Mouse (Mus musculus) cerebellum, adult 9-10 months (tissue): ENCODE measurements at regions not wholly inside any gene's neighbourhood (a gene's known extent, or its start where the extent isn't known, plus 50 kb on each side); places are given as distances from the start of the nearest gene placed in this dataset.

Experiments used
- DNase-seq: peaks from one replicate; pipeline ENCODE4 v3.0.0; 2022

GRCm38 (mm10) chr12:71429561-71430200 is 120.0 kb downstream of the Dact1 start:
- DNase-seq, result peak; percentile 32

DNA sequence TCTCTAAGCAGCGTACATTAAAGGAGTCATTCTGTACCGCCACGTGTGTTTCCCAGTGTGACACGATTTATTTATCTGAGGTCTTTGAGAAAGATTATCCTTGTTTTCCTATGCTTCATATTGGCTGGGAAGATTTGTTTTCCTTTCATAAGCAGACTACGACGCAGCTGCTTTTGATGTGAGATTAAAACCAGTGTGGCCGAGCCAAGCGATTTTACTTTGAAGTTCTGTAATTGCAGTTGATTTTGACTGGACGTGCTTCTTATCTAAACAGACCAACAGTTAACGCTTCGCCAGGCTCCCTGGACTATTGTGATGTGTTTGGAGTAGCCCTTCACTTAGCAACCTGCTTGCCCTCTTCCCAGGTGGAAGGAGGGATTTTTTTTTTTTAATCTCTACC is 120.6 kb downstream of the Dact1 start:
- peak; percentile 50 for DNase-seq

- peak; percentile 94 for DNase-seq
Observed at GRCm38 (mm10) chr12:71431116-71431515, 121.4 kb downstream of the Dact1 start.

- DNase-seq, result no peak
Observed at GRCm38 (mm10) chr12:71433549-71434200, 124.0 kb downstream of the Dact1 start.

DNA sequence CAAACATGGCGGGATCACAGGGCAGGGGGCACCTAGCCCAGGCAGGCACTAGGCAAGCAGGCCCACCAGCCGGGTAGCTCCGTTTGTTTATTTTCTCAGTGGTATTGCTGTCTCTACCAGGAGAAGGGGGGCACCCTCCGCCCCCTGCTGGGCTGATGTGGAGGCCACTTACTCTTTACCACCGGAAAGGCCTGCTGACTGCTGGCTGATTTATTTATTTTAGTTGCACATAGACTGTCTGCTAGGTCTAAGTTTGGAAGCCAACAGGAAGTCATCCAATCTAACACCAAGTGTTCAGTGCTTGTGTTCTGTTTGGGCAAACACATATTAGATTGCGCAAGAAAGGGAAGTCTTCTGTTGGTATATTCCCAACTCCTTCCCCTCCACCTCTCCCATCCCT is 128.6 kb downstream of the Dact1 start:
- no peak for DNase-seq

GRCm38 (mm10) chr12:71440863-71441262 is 131.2 kb downstream of the Dact1 start:
- no peak for DNase-seq

DNA sequence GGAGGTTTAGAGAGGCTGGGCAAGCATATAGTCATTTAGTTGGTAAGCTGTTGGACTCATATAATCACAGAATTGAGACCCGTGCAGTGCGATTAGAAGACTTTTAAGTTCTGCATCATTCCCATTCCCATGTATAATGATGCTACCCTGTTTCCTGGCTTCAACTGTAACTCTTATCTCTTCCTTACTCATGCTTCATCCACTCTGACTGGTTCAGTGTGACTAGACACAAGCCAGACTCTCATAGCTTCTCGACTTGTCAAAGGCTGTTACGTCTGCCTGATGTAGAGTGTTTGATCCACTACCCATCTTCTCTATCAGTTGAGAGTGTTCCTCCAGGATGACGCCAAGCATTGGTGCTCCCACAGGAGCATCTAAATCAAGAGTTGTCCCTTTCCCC is 131.6 kb downstream of the Dact1 start:
- no peak for DNase-seq

GRCm38 (mm10) chr12:71446177-71446891 is 136.7 kb downstream of the Dact1 start:
- no peak for DNase-seq

GRCm38 (mm10) chr12:71446892-71447268 is 137.2 kb downstream of the Dact1 start:
- DNase-seq, result no peak

DNA sequence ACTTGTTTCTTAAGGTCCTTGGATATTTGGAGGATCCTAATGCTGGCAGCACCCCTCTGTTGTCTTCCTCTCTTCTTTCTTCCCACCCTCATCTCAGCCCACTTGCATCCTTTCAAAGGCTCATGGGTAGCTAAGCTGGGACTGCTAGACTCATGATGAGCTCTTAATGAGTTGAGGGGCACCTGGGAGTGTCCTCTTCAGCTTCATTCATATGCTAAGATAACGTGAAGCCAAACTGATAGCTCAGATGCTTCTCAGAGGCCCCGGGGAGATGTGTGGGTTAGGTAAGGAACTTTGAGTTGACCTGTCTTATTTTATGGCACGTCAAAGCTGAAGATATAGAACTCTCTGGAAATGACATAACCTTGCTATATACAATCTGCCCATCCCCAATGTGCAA is 139.3 kb downstream of the Dact1 start:
- no peak for DNase-seq

DNA sequence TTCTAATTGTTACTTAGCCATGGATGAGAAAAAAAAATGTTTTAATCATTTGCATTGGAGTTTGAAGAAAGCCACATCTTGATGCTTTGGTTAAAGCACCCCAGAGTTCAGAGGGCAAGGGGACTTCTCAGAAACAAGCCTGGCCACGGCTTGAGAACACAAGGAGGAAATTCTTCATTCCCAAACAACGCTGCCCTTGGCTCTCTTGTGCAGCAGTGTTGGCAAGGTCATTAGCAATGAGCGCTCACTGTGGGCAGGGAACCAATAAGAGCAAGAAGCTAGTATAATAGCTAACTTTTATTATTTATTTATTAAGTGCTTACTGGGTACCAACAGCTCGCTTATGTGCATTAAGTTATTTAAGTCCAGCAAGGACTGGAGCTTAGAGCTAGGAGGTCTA is 140.4 kb downstream of the Dact1 start:
- DNase-seq, result no peak

DNA sequence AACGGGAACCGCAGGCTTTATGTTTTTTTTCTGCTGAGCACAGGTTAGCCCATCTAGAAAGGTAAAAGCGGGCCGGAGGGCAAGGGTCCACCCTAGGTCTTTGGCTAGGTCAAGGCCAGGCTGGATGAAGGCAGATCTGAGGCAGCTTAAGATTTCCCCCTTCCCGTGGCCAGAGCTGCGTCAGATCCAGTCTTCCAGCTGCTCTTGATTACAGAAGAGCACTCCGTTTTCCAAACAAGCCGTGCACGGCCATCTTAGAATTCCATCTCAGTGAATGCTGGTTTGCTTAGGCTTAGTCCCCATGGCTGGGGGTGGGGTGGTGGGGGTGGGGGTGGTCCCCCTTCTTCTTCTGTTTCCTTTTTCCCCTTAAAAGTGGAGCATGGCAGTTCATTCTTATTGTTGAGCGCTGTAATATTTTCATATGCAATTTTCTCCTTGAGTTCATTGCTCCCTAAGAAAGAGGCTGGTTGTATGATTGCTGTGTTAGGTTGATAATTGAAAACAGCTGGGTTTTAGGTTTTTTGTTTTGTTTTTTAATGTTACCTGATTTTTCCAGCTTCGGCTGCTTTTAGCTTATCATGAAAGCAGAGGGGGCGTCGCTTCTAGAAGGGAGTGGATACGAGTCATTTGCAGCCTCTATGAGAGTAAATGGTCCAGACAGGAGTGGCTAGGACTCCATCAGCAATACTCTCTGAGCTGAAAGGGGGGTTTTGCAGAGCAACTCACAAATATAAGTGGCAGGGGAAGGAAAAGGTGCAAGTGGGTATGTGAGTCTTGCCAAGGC is 141.2 kb downstream of the Dact1 start:
- no peak for DNase-seq

- DNase-seq, result no peak
Observed at GRCm38 (mm10) chr12:71456900-71457299, 147.2 kb downstream of the Dact1 start.

GRCm38 (mm10) chr12:71458559-71459176 is 149.0 kb downstream of the Dact1 start:
- no peak for DNase-seq

DNA sequence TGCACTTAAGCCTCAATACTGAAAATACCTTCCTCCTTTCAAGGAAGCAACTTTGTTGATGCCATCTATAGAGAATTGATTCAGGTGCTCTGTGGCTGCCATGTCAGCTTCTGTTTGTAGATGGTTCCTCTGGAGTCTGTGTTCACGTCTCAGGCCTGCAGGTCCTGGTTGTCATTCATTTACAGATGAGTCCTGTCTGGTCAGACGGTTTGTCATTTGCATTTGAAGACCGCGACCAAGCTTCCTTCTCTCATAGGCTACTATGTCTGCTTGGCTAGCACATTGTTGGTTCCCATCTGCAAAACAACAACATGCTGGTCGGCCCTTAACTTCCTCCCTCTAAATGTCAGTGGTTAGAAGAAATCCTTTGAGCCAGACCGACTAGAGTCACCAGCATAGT is 151.0 kb downstream of the Dact1 start:
- DNase-seq, result no peak

- no peak for DNase-seq
Observed at GRCm38 (mm10) chr12:71467820-71468219, 158.1 kb downstream of the Dact1 start.

DNA sequence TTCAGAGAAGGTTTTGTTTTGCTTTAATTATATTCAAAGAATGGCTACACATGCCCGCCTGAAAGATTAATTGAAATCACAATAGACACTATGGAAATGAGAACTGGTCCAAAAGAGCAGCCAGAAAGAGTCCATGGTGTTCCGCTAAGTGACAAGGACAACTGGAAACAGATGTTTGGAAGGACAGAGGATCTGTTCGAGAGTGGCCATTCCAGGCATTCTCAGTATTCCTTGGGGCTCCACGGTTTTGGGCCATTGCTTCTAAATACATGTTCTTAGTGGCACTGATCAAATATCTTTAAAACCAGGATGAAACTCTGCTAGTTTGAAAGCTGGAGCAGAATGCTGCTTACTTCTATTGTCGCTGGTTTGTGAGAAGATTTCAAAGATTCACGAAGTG is 158.6 kb downstream of the Dact1 start:
- DNase-seq, result no peak

DNA sequence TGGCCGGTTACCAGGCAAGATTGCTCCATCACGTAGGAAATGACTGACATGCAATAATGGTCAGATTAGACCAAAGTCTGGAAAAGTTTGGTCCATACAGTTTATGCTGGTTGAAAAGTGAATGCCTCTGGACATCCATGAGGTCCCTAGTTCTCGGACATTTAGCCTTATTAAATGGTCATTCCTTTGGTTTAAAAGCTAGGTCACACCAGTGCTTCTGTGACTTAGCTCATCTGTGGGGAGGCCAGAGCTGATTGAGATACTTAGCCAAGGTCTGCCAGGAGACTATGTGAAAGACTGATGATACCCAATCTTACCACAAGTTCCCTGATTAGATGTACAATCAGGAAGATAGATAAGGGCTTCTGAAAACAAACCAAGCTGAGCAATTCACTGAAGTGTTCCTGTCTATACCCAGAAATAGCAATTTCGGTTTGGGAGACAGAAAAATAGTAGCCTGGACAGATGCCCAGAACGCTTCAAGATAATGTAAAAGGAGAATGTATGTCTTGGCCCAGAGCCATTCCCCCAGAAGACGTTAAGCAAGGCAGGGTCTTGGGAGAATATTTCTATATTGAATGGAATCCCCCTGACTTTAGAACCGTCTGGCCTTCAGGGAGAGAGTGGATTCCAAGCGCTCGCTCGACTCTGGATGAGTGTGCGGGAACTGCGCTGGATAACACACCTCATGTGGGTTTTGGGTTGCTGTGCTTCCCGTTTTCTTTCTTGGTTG is 161.5 kb downstream of the Dact1 start:
- DNase-seq, result no peak

GRCm38 (mm10) chr12:71471720-71472119 is 162.0 kb downstream of the Dact1 start:
- DNase-seq, result no peak

GRCm38 (mm10) chr12:71476238-71476637 is 166.6 kb downstream of the Dact1 start:
- DNase-seq, result no peak

DNA sequence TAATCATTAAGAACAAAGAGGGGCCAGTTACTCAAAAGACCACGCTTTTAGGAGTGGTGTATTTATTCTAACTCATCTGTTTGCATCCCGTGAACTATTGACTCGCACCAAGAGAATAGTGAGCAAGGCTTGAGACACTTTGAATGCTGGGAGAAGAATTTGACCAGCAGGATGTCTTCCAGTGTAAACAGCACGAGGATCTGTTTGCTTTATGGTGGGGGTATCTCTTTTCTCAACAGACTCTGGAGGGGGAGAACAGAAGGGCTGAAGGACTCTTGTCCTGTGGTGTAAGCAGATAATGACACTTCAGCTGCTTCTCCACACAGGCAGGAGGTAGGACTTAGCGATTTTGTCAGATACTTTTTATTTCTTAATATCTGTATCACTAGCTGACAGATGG is 168.0 kb downstream of the Dact1 start:
- DNase-seq, result no peak

GRCm38 (mm10) chr12:71481371-71481770 is 171.7 kb downstream of the Dact1 start:
- no peak for DNase-seq
